Mouse (Mus musculus): ENCODE results near the gene Eepd1. TPM values are rescaled to one million over a fixed set of nuclear protein-coding genes. Genes with fewer than 3 reads are reported as not detected.
A peak's percentile ranks its signal among the peaks of the same experiment; 100 is the strongest.

Gene Eepd1
- polyA plus RNA-seq, 1 experiment from 2014 or later, result 6.9 TPM

GRCm38 (mm10) chr9:25485406-25485805 lies 4.1 kb downstream of the Eepd1 start:
- H3K36me3 ChIP-seq (ENCODE audit: control insufficient read depth, insufficient read depth, low read length), result no peaks in the 10 kb centered on the region
- no peak overlapping the region for H3K4me3 ChIP-seq (replicated peaks; ENCODE audit: low read depth, low read length)
- no peaks in the 10 kb centered on the region for H3K9me3 ChIP-seq (ENCODE audit: control insufficient read depth, low read length)
- DNase-seq (no peak), ATAC-seq (ENCODE audit: low FRiP score, low TSS enrichment) (no peak)
- no peaks in the 10 kb centered on the region for H3K27me3 ChIP-seq (ENCODE audit: control insufficient read depth, insufficient read depth, low read length)
- WGBS, result 62% methylated on average over 7 of the region's 7 CpGs
- H3K9ac ChIP-seq (replicated peaks; ENCODE audit: low read length), result no peak overlapping the region
- peaks cover 8% of the 10 kb centered on the region; the same call in 1 of the 2 replicates for H3K4me1 ChIP-seq (ENCODE audit: control insufficient read depth, insufficient read depth, low read length)
- no peak overlapping the region for H3K27ac ChIP-seq (replicated peaks; ENCODE audit: low read depth, low read length)
- no peak overlapping the region for H3K4me2 ChIP-seq (ENCODE audit: low read length)

- Histone ChIP-seq H3K4me2 (ENCODE audit: low read length) (peak overlapping the region; percentile 3; the same call in 1 of the 2 replicates), H3K27ac (replicated peaks; ENCODE audit: low read depth, low read length) (no peak overlapping the region), H3K9me3 (ENCODE audit: control insufficient read depth, low read length) (no peaks in the 10 kb centered on the region), H3K27me3 (ENCODE audit: control insufficient read depth, insufficient read depth, low read length) (no peaks in the 10 kb centered on the region), H3K4me3 (replicated peaks; ENCODE audit: low read depth, low read length) (no peak overlapping the region), H3K9ac (replicated peaks; ENCODE audit: low read length) (no peak overlapping the region), H3K4me1 (ENCODE audit: control insufficient read depth, insufficient read depth, low read length) (peaks cover 12% of the 10 kb centered on the region; the same call in 1 of the 2 replicates), H3K36me3 (ENCODE audit: control insufficient read depth, insufficient read depth, low read length) (no peaks in the 10 kb centered on the region)
- ATAC-seq (ENCODE audit: low FRiP score, low TSS enrichment), result no peak
- no peak for DNase-seq
- WGBS, result 85% methylated on average over 9 of the region's 9 CpGs
Observed at GRCm38 (mm10) chr9:25486246-25486807, 5.0 kb downstream of the Eepd1 start.

- no peaks in the 10 kb centered on the region for H3K36me3 ChIP-seq (ENCODE audit: control insufficient read depth, insufficient read depth, low read length)
- 72% methylated on average over 12 of the region's 12 CpGs for WGBS
- no peak overlapping the region for H3K27ac ChIP-seq (replicated peaks; ENCODE audit: low read depth, low read length)
- no peak overlapping the region for H3K4me2 ChIP-seq (ENCODE audit: low read length)
- no peak overlapping the region for H3K9ac ChIP-seq (replicated peaks; ENCODE audit: low read length)
- DNase-seq (no peak), ATAC-seq (ENCODE audit: low FRiP score, low TSS enrichment) (no peak)
- no peaks in the 10 kb centered on the region for H3K9me3 ChIP-seq (ENCODE audit: control insufficient read depth, low read length)
- H3K4me3 ChIP-seq (replicated peaks; ENCODE audit: low read depth, low read length), result no peak overlapping the region
- 0 out of 2 replicates have a peak, but pooled peaks cover 8% of the 10 kb centered on the region for H3K4me1 ChIP-seq (ENCODE audit: control insufficient read depth, insufficient read depth, low read length)
- H3K27me3 ChIP-seq (ENCODE audit: control insufficient read depth, insufficient read depth, low read length), result no peaks in the 10 kb centered on the region
Observed at GRCm38 (mm10) chr9:25487446-25488110, 6.2 kb downstream of the Eepd1 start.

- DNase-seq (no peak), ATAC-seq (ENCODE audit: low FRiP score, low TSS enrichment) (no peak)
- Histone ChIP-seq H3K4me2 (ENCODE audit: low read length) (no peak overlapping the region), H3K4me1 (ENCODE audit: control insufficient read depth, insufficient read depth, low read length) (0 out of 2 replicates have a peak, but pooled peaks cover 8% of the 10 kb centered on the region), H3K27ac (replicated peaks; ENCODE audit: low read depth, low read length) (no peak overlapping the region), H3K9me3 (ENCODE audit: control insufficient read depth, low read length) (no peaks in the 10 kb centered on the region), H3K9ac (replicated peaks; ENCODE audit: low read length) (no peak overlapping the region), H3K27me3 (ENCODE audit: control insufficient read depth, insufficient read depth, low read length) (no peaks in the 10 kb centered on the region), H3K4me3 (replicated peaks; ENCODE audit: low read depth, low read length) (no peak overlapping the region), H3K36me3 (ENCODE audit: control insufficient read depth, insufficient read depth, low read length) (no peaks in the 10 kb centered on the region)
- WGBS, result 95% methylated on average over 9 of the region's 9 CpGs
Observed at GRCm38 (mm10) chr9:25488581-25488980, 7.2 kb downstream of the Eepd1 start.

- Histone ChIP-seq H3K36me3 (ENCODE audit: control insufficient read depth, insufficient read depth, low read length) (no peaks in the 10 kb centered on the region), H3K27me3 (ENCODE audit: control insufficient read depth, insufficient read depth, low read length) (no peaks in the 10 kb centered on the region), H3K27ac (replicated peaks; ENCODE audit: low read depth, low read length) (no peak overlapping the region), H3K4me3 (replicated peaks; ENCODE audit: low read depth, low read length) (no peak overlapping the region), H3K4me2 (ENCODE audit: low read length) (no peak overlapping the region), H3K4me1 (ENCODE audit: control insufficient read depth, insufficient read depth, low read length) (0 out of 2 replicates have a peak, but pooled peaks cover 8% of the 10 kb centered on the region), H3K9me3 (ENCODE audit: control insufficient read depth, low read length) (no peaks in the 10 kb centered on the region), H3K9ac (replicated peaks; ENCODE audit: low read length) (no peak overlapping the region)
- DNase-seq (no peak), ATAC-seq (ENCODE audit: low FRiP score, low TSS enrichment) (no peak)
- 85% methylated on average over 7 of the region's 7 CpGs for WGBS
Observed at GRCm38 (mm10) chr9:25489221-25489960, 8.0 kb downstream of the Eepd1 start.

GRCm38 (mm10) chr9:25490278-25491145 lies 9.2 kb downstream of the Eepd1 start:
- Histone ChIP-seq H3K4me3 (replicated peaks; ENCODE audit: low read depth, low read length) (no peak overlapping the region), H3K4me2 (ENCODE audit: low read length) (no peak overlapping the region), H3K9me3 (ENCODE audit: control insufficient read depth, low read length) (no peaks in the 10 kb centered on the region), H3K27ac (replicated peaks; ENCODE audit: low read depth, low read length) (no peak overlapping the region), H3K27me3 (ENCODE audit: control insufficient read depth, insufficient read depth, low read length) (no peaks in the 10 kb centered on the region), H3K4me1 (ENCODE audit: control insufficient read depth, insufficient read depth, low read length) (0 out of 2 replicates have a peak, but pooled peaks cover 4% of the 10 kb centered on the region), H3K9ac (replicated peaks; ENCODE audit: low read length) (no peak overlapping the region), H3K36me3 (ENCODE audit: control insufficient read depth, insufficient read depth, low read length) (no peaks in the 10 kb centered on the region)
- WGBS, result 51% methylated on average over 13 of the region's 13 CpGs
- peak; percentile 40; the same call in 1 of the 2 replicates for ATAC-seq (ENCODE audit: low FRiP score, low TSS enrichment)
- peak; percentile 43 for DNase-seq

GRCm38 (mm10) chr9:25493918-25494317 lies 12.6 kb downstream of the Eepd1 start:
- no peak overlapping the region for H3K27ac ChIP-seq (replicated peaks; ENCODE audit: low read depth, low read length)
- no peaks in the 10 kb centered on the region for H3K36me3 ChIP-seq (ENCODE audit: control insufficient read depth, insufficient read depth, low read length)
- DNase-seq, result no peak
- H3K27me3 ChIP-seq (ENCODE audit: control insufficient read depth, insufficient read depth, low read length), result no peaks in the 10 kb centered on the region
- no peak overlapping the region for H3K4me3 ChIP-seq (replicated peaks; ENCODE audit: low read depth, low read length)
- 0 out of 2 replicates have a peak, but pooled peaks cover 4% of the 10 kb centered on the region for H3K4me1 ChIP-seq (ENCODE audit: control insufficient read depth, insufficient read depth, low read length)
- no peak for ATAC-seq (ENCODE audit: low FRiP score, low TSS enrichment)
- WGBS, result 91% methylated on average over 5 of the region's 5 CpGs
- H3K9ac ChIP-seq (replicated peaks; ENCODE audit: low read length), result no peak overlapping the region
- H3K9me3 ChIP-seq (ENCODE audit: control insufficient read depth, low read length), result no peaks in the 10 kb centered on the region
- no peak overlapping the region for H3K4me2 ChIP-seq (ENCODE audit: low read length)

GRCm38 (mm10) chr9:25495601-25496000 lies 14.3 kb downstream of the Eepd1 start:
- no peaks in the 10 kb centered on the region for H3K9me3 ChIP-seq (ENCODE audit: control insufficient read depth, low read length)
- H3K4me1 ChIP-seq (ENCODE audit: control insufficient read depth, insufficient read depth, low read length), result 0 out of 2 replicates have a peak, but pooled peaks cover 2% of the 10 kb centered on the region
- H3K9ac ChIP-seq (replicated peaks; ENCODE audit: low read length), result no peak overlapping the region
- H3K36me3 ChIP-seq (ENCODE audit: control insufficient read depth, insufficient read depth, low read length), result no peaks in the 10 kb centered on the region
- ATAC-seq (ENCODE audit: low FRiP score, low TSS enrichment) (no peak), DNase-seq (no peak)
- no peak overlapping the region for H3K4me3 ChIP-seq (replicated peaks; ENCODE audit: low read depth, low read length)
- no peak overlapping the region for H3K27ac ChIP-seq (replicated peaks; ENCODE audit: low read depth, low read length)
- 95% methylated on average over 10 of the region's 10 CpGs for WGBS
- H3K27me3 ChIP-seq (ENCODE audit: control insufficient read depth, insufficient read depth, low read length), result no peaks in the 10 kb centered on the region
- no peak overlapping the region for H3K4me2 ChIP-seq (ENCODE audit: low read length)
